Mouse (Mus musculus) c-Kit-positive CD71-negative TER-119-negative erythroid progenitor cells, embryonic 14.5 days (primary cell): Measurements from ENCODE around the gene Dennd1a.

Source experiments
- DNase-seq: peaks from one replicate; pipeline ENCODE4 v3.0.0-alpha.2; 2013; ENCODE audit warnings: low read depth

The Dennd1a gene

GRCm38 (mm10) chr2:38111655-38112351 is 175.4 kb downstream of the Dennd1a start:
- DNase-seq: no peak

- DNase-seq: no peak
Measured at GRCm38 (mm10) chr2:38108586-38108985, 178.6 kb downstream of the Dennd1a start.

- DNase-seq: no peak
Measured at GRCm38 (mm10) chr2:38102674-38103073, 184.5 kb downstream of the Dennd1a start.

GRCm38 (mm10) chr2:38100289-38100688 is 186.9 kb downstream of the Dennd1a start:
- DNase-seq: no peak

GRCm38 (mm10) chr2:38099120-38099773 is 187.9 kb downstream of the Dennd1a start:
- no peak for DNase-seq

GRCm38 (mm10) chr2:38097469-38097868 is 189.7 kb downstream of the Dennd1a start:
- DNase-seq: no peak

GRCm38 (mm10) chr2:38096328-38096727 is 190.9 kb downstream of the Dennd1a start:
- no peak for DNase-seq

- no peak for DNase-seq
Measured at GRCm38 (mm10) chr2:38094380-38095163, 192.6 kb downstream of the Dennd1a start.

- peak; percentile 14 for DNase-seq
Measured at GRCm38 (mm10) chr2:38093968-38094367, 193.2 kb downstream of the Dennd1a start.

- no peak for DNase-seq
Measured at GRCm38 (mm10) chr2:38093242-38093641, 193.9 kb downstream of the Dennd1a start.

GRCm38 (mm10) chr2:38088346-38088745 is 198.8 kb downstream of the Dennd1a start:
- DNase-seq: no peak

- no peak for DNase-seq
Measured at GRCm38 (mm10) chr2:38085058-38085457, 202.1 kb downstream of the Dennd1a start.

- no peak for DNase-seq
Measured at GRCm38 (mm10) chr2:38083251-38083650, 203.9 kb downstream of the Dennd1a start.

- DNase-seq: no peak
Measured at GRCm38 (mm10) chr2:38074495-38074894, 212.7 kb downstream of the Dennd1a start.

- no peak for DNase-seq
Measured at GRCm38 (mm10) chr2:38072061-38072460, 215.1 kb downstream of the Dennd1a start.

- DNase-seq: no peak
Measured at GRCm38 (mm10) chr2:38068171-38068572, 219.0 kb downstream of the Dennd1a start.

GRCm38 (mm10) chr2:38065914-38066313 is 221.3 kb downstream of the Dennd1a start:
- no peak for DNase-seq

- DNase-seq: no peak
Measured at GRCm38 (mm10) chr2:38064266-38064665, 222.9 kb downstream of the Dennd1a start.

- no peak for DNase-seq
Measured at GRCm38 (mm10) chr2:38062156-38062555, 225.0 kb downstream of the Dennd1a start.

GRCm38 (mm10) chr2:38061474-38061873 is 225.7 kb downstream of the Dennd1a start:
- no peak for DNase-seq

GRCm38 (mm10) chr2:38052440-38052839 is 234.8 kb downstream of the Dennd1a start:
- no peak for DNase-seq

- DNase-seq: no peak
Measured at GRCm38 (mm10) chr2:38051485-38052085, 235.6 kb downstream of the Dennd1a start.
